Mouse (Mus musculus) hindbrain, embryonic 14.5 days (tissue): ENCODE measurements at regions not wholly inside any gene's neighbourhood (a gene's known extent, or its start where the extent isn't known, plus 50 kb on each side); places are given as distances from the start of the nearest gene placed in this dataset.
"Not testable (repeated sequence)": the region's sequence is repeated elsewhere in the genome, so short reads cannot be mapped to it uniquely, and the experiment has no call there.

Experiments used
- ATAC-seq: fragments of 200-750 bp; cut with Nextera tagmentation; 2 replicates; pipeline ENCODE4 v1.8.0; 2017; ENCODE audit warnings: moderate number of reproducible peaks, mild to moderate bottlenecking, moderate TSS enrichment, moderate library complexity; ENCODE audit not compliant: low FRiP score
- DNase-seq: peaks from one replicate; pipeline ENCODE4 v3.0.0-alpha.2; 2015; ENCODE audit warnings: low spot score
- H3K27ac ChIP-seq: fragments of 300-500 bp; sonication (generic); 2 replicates; pipeline ENCODE4 v1.5.1; 2014; ENCODE audit warnings: mild to moderate bottlenecking, moderate library complexity
- H3K27me3 ChIP-seq: fragments of 300-500 bp; sonication (generic); 2 replicates; pipeline ENCODE4 v1.6.1; 2014; ENCODE audit warnings: mild to moderate bottlenecking, low read length, mixed read lengths; ENCODE audit not compliant: control insufficient read depth, insufficient read depth
- H3K36me3 ChIP-seq: fragments of 300-500 bp; sonication (generic); replicated peaks from 2 replicates; pipeline ENCODE4 v1.6.1; 2014; ENCODE audit not compliant: control insufficient read depth, insufficient read depth
- H3K4me1 ChIP-seq: fragments of 300-500 bp; sonication (generic); replicated peaks from 2 replicates; pipeline ENCODE4 v1.6.1; 2014; ENCODE audit warnings: antibody characterized with exemption, low read length, mixed read lengths; ENCODE audit not compliant: control insufficient read depth, insufficient read depth
- H3K4me2 ChIP-seq: fragments of 300-500 bp; sonication (generic); replicated peaks from 2 replicates; pipeline ENCODE4 v1.6.1; 2014; ENCODE audit warnings: mild to moderate bottlenecking, moderate library complexity
- H3K4me3 ChIP-seq: fragments of 300-500 bp; sonication (generic); replicated peaks from 2 replicates; pipeline ENCODE4 v1.5.1; 2014; ENCODE audit warnings: mild to moderate bottlenecking, low read length
- H3K9ac ChIP-seq: fragments of 300-500 bp; sonication (generic); 2 replicates; pipeline ENCODE4 v1.6.1; 2014
- H3K9me3 ChIP-seq: fragments of 300-500 bp; sonication (generic); 2 replicates; pipeline ENCODE4 v1.6.1; 2016; ENCODE audit warnings: low read length; ENCODE audit not compliant: control insufficient read depth
- WGBS: fragments of 180-500 bp; shearing (Covaris S2); extraction: QIAGEN DNeasy Blood & Tissue Kit; methylation state at CpG from one replicate; pipeline ENCODE4 v1.1.7; 2014; 5-methylcytosine and 5-hydroxymethylcytosine counted together

DNA sequence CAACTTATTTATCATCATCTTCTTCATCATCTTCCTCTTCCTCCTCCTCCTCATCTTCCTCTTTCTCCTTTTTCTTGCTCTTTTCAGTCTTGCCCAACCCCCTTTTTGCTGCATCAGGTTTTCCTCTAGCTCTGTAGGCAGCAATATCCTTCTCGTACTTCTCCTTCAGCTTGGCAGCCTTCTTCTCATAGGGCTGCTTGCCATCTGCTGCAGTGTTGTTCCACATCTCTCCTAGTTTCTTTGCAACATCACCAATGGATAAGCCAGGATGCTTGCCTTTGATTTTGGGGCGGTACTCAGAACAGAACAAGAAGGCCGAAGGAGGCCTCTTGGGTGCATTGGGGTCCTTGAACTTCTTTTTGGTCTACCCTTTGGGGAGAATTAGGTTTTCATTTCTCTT is 98.7 kb upstream of the Lin7c start:
- not testable (repeated sequence) for H3K4me3 ChIP-seq, H3K27me3 ChIP-seq, ATAC-seq, H3K9ac ChIP-seq, H3K9me3 ChIP-seq, DNase-seq, H3K4me2 ChIP-seq, H3K27ac ChIP-seq, H3K4me1 ChIP-seq, H3K36me3 ChIP-seq
- WGBS, result 92% methylated on average over 3 of the region's 3 CpGs

GRCm38 (mm10) chr2:109816993-109817392 is 73.7 kb upstream of the Lin7c start:
- H3K4me2 ChIP-seq, result no peak overlapping the region
- H3K9ac ChIP-seq, result no peak overlapping the region
- no peaks in the 10 kb centered on the region for H3K4me1 ChIP-seq
- no peak for ATAC-seq
- no peaks in the 10 kb centered on the region for H3K27me3 ChIP-seq
- DNase-seq, result no peak
- 65% methylated on average over 1 of the region's 1 CpGs for WGBS
- no peaks in the 10 kb centered on the region for H3K36me3 ChIP-seq
- no peak overlapping the region for H3K27ac ChIP-seq
- no peaks in the 10 kb centered on the region for H3K9me3 ChIP-seq
- no peak overlapping the region for H3K4me3 ChIP-seq

DNA sequence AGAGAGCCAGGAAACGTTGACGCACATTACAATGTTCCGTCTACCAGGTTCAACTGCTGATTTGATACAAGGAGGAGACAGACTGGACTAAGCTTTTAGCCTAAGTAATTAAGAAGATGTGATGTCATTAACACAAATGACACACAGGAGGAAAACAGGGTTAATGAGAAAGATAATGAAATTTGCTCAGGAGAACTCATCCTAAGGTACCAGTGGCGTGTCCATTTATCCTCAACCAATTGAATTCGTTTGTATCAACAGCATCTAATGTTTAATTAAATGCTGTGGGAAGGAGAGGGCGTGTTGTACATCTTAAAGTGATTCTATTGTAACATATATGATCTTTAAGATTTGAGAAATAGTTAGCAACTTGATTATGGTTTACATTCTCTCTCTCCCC is 70.3 kb upstream of the Lin7c start:
- no peak overlapping the region for H3K4me2 ChIP-seq
- ATAC-seq (no peak; the same call in 1 of the 2 replicates), DNase-seq (no peak)
- no peak overlapping the region for H3K9ac ChIP-seq
- no peaks in the 10 kb centered on the region; the same call in 1 of the 2 replicates for H3K4me1 ChIP-seq
- H3K27ac ChIP-seq, result no peak overlapping the region
- H3K36me3 ChIP-seq, result no peaks in the 10 kb centered on the region
- H3K27me3 ChIP-seq, result no peaks in the 10 kb centered on the region
- 71% methylated on average over 6 of the region's 6 CpGs for WGBS
- H3K4me3 ChIP-seq, result no peak overlapping the region
- no peaks in the 10 kb centered on the region for H3K9me3 ChIP-seq

GRCm38 (mm10) chr2:109820869-109821268 is 69.8 kb upstream of the Lin7c start:
- Histone ChIP-seq H3K9ac (no peak overlapping the region), H3K4me3 (no peak overlapping the region), H3K9me3 (no peaks in the 10 kb centered on the region), H3K27ac (no peak overlapping the region), H3K36me3 (no peaks in the 10 kb centered on the region), H3K4me2 (no peak overlapping the region), H3K4me1 (no peaks in the 10 kb centered on the region; the same call in 1 of the 2 replicates), H3K27me3 (no peaks in the 10 kb centered on the region)
- ATAC-seq, result no peak
- WGBS, result 87% methylated on average over 1 of the region's 1 CpGs
- no peak for DNase-seq

- no peaks in the 10 kb centered on the region for H3K36me3 ChIP-seq
- no peak overlapping the region for H3K4me2 ChIP-seq
- no peaks in the 10 kb centered on the region; the same call in 1 of the 2 replicates for H3K4me1 ChIP-seq
- H3K27ac ChIP-seq, result no peak overlapping the region
- H3K9ac ChIP-seq, result no peak overlapping the region
- ATAC-seq (peak; percentile 69), DNase-seq (no peak)
- H3K4me3 ChIP-seq, result no peak overlapping the region
- H3K27me3 ChIP-seq, result no peaks in the 10 kb centered on the region
- H3K9me3 ChIP-seq, result no peaks in the 10 kb centered on the region
- whole genome bisulfite sequencing, result 75% methylated on average over 4 of the region's 4 CpGs
These were observed 67.4 kb upstream of the Lin7c start for GRCm38 (mm10) chr2:109822993-109823830.

DNA sequence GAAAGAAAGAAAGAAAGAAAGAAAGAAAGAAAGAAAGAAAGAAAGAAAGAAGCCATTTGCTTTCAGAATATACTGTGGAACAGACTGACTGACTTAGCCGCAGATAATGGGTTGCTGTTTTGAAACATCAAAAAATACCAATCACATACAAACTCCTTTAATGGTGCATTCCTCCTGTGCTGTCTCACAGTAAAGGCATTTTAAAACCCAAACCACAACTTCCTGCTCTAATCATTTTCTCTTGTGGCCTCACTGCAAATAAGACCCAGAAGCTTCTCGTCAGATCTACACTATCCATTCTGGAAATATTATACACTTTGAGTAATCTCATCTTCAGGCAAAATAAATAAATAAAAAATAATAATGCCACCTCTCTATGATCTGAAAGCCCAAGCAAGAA is 50.4 kb upstream of the Lin7c start:
- DNase-seq (no peak), ATAC-seq (no peak)
- H3K27ac ChIP-seq, result no peak overlapping the region
- WGBS, result 88% methylated on average over 2 of the region's 2 CpGs
- H3K4me2 ChIP-seq, result no peak overlapping the region
- no peak overlapping the region for H3K9ac ChIP-seq
- H3K9me3 ChIP-seq, result no peaks in the 10 kb centered on the region
- no peaks in the 10 kb centered on the region for H3K27me3 ChIP-seq
- no peaks in the 10 kb centered on the region for H3K36me3 ChIP-seq
- H3K4me1 ChIP-seq, result no peaks in the 10 kb centered on the region
- H3K4me3 ChIP-seq, result no peak overlapping the region
